Mouse (Mus musculus) hematopoietic stem cell, adult 5-6 weeks (primary cell): ENCODE results near the gene Vldlr. TPM values are rescaled to one million over a fixed set of nuclear protein-coding genes. Genes with fewer than 3 reads are reported as not detected.

ENCODE experiments used
- ATAC-seq, 2 experiments: fragments of 125-278 bp in 1 of 2; replicated peaks in 1 of 2; 2 replicates each; pipeline ENCODE4 v1.8.0; 2016 to 2017; ENCODE audit warnings: inconsistent platforms in 2 of 2, mild to moderate bottlenecking in 2 of 2, moderate number of reproducible peaks in 2 of 2, low read depth in 1 of 2, moderate TSS enrichment in 1 of 2; ENCODE audit not compliant: low FRiP score in 2 of 2, poor library complexity in 2 of 2, severe bottlenecking in 2 of 2, insufficient read depth in 1 of 2, low TSS enrichment in 1 of 2
- total RNA-seq: library from RNA; stranded (forward); fragments of 172-1452, 232-1000 nt; gene quantifications from 2 replicates; pipeline ENCODE4 v1.2.3, GENCODE M21; 2017

Vldlr gene
- total RNA-seq, 1 experiment from 2014 or later, result 33.6 TPM

- no peak for ATAC-seq
Measured at GRCm38 (mm10) chr19:27224356-27224755, 8.1 kb downstream of the Vldlr start.

GRCm38 (mm10) chr19:27226626-27227025 is 10.3 kb downstream of the Vldlr start:
- no peak for ATAC-seq

DNA sequence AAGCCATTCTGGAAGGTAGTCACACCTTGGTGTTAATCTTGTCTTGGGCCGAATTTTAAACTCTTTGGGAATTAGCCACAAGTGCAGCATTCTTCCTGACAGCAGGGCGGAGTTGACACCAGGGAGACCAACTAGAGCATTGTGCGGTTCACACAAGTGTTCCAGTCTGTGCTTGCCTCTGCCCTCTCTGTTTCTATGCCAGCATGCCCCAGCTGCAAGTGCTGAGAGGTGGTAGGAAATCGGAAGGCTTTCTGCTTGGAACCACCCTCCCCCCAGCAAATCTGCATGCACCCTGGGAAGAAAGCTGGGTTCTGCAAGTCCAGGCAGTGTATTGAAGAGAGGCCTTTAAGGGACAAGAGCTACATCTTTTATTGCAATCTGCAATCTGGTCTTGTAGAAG is 10.8 kb downstream of the Vldlr start:
- ATAC-seq, result no peak

GRCm38 (mm10) chr19:27228254-27228653 is 12.0 kb downstream of the Vldlr start:
- ATAC-seq, result no peak

GRCm38 (mm10) chr19:27233386-27233785 is 17.1 kb downstream of the Vldlr start:
- ATAC-seq, result no peak

DNA sequence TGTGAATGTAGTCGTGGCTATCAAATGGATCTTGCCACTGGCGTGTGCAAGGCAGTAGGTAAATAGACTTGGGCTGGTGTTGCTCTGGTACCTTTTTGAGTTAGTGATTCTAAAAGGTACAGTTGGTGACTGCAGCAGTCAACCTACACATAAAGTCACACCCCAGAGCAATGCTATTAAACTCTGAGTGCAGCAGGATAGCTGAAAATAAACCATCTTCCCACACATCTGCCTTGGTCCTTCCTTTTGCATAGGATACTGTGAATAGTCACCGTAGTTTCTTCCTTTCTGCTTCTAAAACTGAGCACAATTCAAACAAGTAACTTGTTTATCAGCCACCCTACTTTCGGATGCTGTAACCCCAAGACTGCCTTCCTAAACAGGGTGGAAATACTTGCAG is 23.6 kb downstream of the Vldlr start:
- no peak for ATAC-seq

- ATAC-seq, result no peak
Measured at GRCm38 (mm10) chr19:27243527-27243926, 27.2 kb downstream of the Vldlr start.

DNA sequence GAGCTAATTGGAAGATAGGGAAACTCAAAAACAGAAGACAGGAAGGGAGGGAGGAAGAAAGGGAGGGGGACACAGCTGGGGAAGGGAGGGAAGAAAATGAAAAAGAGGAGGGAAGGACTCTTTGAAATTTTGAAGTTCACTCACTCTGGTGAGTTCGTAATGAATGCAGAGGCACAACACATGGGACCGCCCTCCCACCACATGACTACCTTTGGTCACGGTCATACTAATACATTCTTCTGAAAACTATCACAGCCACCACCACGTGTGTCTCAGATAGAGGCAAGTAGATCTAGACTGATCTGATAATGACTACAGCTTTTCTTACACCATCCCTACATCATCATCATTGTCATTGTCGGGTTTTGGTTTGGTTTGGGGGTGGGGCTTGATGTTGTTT is 38.5 kb downstream of the Vldlr start:
- ATAC-seq, result no peak

DNA sequence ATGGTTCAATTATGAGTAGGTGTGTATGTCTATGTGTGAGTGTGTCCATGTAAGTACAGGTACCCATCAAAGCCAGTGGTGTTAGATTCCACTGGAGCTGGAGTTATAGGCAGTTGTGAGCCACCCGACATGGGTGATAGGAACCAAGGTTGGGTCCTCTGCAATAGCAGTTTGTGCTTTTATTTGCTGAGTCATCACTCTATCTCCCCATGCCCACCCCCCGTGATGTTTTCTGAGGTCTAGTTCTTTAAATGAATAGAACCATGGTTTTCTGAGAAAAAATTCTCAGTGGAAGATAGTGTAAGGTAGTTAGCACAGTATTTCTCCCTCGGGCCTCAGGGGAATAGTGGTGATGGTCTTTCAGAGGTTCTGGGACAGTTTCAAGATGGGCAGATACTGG is 39.4 kb downstream of the Vldlr start:
- no peak for ATAC-seq

GRCm38 (mm10) chr19:27260102-27260501 is 43.8 kb downstream of the Vldlr start:
- ATAC-seq, result no peak

- no peak for ATAC-seq
Measured at GRCm38 (mm10) chr19:27260621-27261278, 44.5 kb downstream of the Vldlr start.

- no peak for ATAC-seq
Measured at GRCm38 (mm10) chr19:27262141-27262540, 45.9 kb downstream of the Vldlr start.

- ATAC-seq, result no peak
Measured at GRCm38 (mm10) chr19:27273385-27273784, 57.1 kb downstream of the Vldlr start.

- no peak for ATAC-seq
Measured at GRCm38 (mm10) chr19:27274382-27274781, 58.1 kb downstream of the Vldlr start.

- ATAC-seq, result no peak
Measured at GRCm38 (mm10) chr19:27279174-27279573, 62.9 kb downstream of the Vldlr start.

Other genes with a start within 250 kb of the Vldlr start
- gene Kcnv2, start 106.1 kb downstream of the Vldlr start, total RNA-seq, result not detected in 2 replicates
- 157 and 223 TPM in 2 replicates for gene Pum3, start 213.3 kb downstream of the Vldlr start, total RNA-seq